Mouse (Mus musculus) cerebellum, adult 2 months (tissue): ENCODE results near the gene Zmym2. TPM values are rescaled to one million over a fixed set of nuclear protein-coding genes. Genes with fewer than 3 reads are reported as not detected.

Experiments
- DNase-seq, 2 experiments: peaks; one replicate each; pipeline ENCODE4 v3.0.0; 2021
- H3K27ac ChIP-seq: fragments of 200-500 bp; 2 replicates; pipeline ENCODE4 v1.5.1; 2012; ENCODE audit warnings: low read length, control low read depth, inconsistent platforms; ENCODE audit not compliant: insufficient read depth
- H3K27me3 ChIP-seq: fragments of 200-500 bp; 2 replicates; pipeline ENCODE4 v1.6.1; 2012; ENCODE audit warnings: inconsistent platforms, mild to moderate bottlenecking, low read length, moderate library complexity; ENCODE audit not compliant: control insufficient read depth, insufficient read depth
- H3K4me1 ChIP-seq: fragments of 200-500 bp; 2 replicates; pipeline ENCODE4 v1.6.1; 2011; ENCODE audit warnings: low read length; ENCODE audit not compliant: control insufficient read depth, insufficient read depth
- H3K4me3 ChIP-seq: fragments of 200-500 bp; replicated peaks from 2 replicates; pipeline ENCODE3; 2011; ENCODE audit warnings: mild to moderate bottlenecking, low read depth, low read length, control low read depth; ENCODE audit not compliant: insufficient read depth
- CTCF ChIP-seq: fragments of 200-500 bp; IDR thresholded peaks from 2 replicates; pipeline ENCODE4 v1.5.1; 2011; ENCODE audit warnings: low read depth, mild to moderate bottlenecking, control low read depth, low read length, moderate library complexity, borderline replicate concordance; ENCODE audit not compliant: insufficient read depth
- POLR2A ChIP-seq: fragments of 200-500 bp; IDR thresholded peaks from 2 replicates; pipeline ENCODE4 v1.6.1; 2011; ENCODE audit warnings: low read length, control low read depth, borderline replicate concordance; ENCODE audit not compliant: insufficient read depth
- WGBS: fragments of 180-500 bp; shearing (Covaris S2); methylation state at CpG from one replicate; pipeline ENCODE4 v1.1.7; 2018; 5-methylcytosine and 5-hydroxymethylcytosine counted together
- polyA plus RNA-seq: library from polyadenylated mRNA; depleted of rRNA; stranded (reverse); fragments of >200 nt; gene quantifications from 2 replicates; pipeline ENCODE4 v1.2.3, GENCODE M21; 2012

The Zmym2 gene
- polyA plus RNA-seq, 1 experiment = 44.3 TPM

DNA sequence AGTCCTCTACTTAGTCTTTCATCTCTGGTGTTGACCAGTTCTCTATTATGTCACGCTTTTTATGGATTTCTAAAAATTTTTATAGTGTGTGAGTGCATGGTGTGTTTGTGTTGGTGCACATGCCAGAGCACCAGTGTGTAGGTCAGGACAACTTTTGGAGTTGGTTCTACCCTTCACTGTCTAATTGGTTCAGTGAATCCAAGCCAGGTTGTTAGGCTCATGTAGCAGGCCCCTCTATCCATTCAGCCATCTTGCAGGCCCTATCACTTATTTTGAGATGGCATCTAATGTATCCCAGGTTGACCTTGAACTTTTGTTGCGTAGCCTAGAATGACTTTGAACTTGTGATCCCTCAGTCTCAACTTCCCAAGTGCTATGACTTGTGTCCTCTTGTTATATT is 2.0 kb downstream of the Zmym2 start:
- Histone ChIP-seq H3K27me3 (no peaks in the 10 kb centered on the region), H3K27ac (no peak overlapping the region), H3K4me3 (no peak overlapping the region), H3K4me1 (no peaks in the 10 kb centered on the region; the same call in 1 of the 2 replicates)
- 76% methylated on average over 2 of the region's 2 CpGs for WGBS
- DNase-seq = no peak
- TF ChIP-seq POLR2A = no peak

DNA sequence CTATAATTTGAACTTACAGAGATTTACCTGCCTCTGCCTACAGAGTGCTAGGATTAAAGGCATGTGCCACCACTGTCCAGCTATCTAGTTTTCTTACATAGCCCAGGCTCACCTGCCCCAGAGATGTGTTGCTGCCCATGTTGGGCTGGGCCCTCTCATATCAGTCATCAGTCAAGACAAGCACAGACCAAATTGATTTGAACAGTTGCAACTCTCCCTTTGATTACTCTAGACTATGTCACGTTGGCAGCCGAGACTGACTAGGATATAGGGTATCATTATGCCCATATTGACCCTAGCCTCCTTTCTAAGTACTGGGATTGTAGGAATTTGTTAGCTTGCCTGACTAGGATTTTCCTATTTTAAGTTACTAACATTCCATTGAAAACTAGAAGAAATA is 8.0 kb downstream of the Zmym2 start:
- no peak for DNase-seq
- TF ChIP-seq POLR2A (no peak), CTCF (no peak)
- Histone ChIP-seq H3K4me3 (no peak overlapping the region), H3K27me3 (no peaks in the 10 kb centered on the region), H3K27ac (no peak overlapping the region), H3K4me1 (no peaks in the 10 kb centered on the region; the same call in 1 of the 2 replicates)
- 85% methylated on average over 2 of the region's 2 CpGs for WGBS

DNA sequence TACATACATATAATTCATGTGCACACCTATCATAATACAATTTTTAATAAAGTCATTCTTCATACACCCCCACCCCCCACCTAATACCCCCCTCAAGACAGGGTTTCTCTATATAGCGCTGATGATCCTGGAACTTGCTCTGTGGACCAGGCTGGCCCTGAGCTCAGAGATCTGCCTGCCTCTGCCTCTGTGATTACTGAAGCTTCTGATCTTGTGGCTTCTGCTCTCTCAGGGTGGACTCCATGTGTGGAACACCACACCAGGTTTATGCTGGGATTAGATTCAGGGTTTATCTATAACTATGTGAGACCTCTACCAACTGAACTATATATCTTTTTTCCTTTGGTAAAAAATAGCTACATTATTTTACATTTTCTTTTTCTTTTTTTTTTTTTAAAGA is 10.1 kb downstream of the Zmym2 start:
- H3K27me3 ChIP-seq = no peaks in the 10 kb centered on the region
- H3K4me3 ChIP-seq = no peak overlapping the region
- 100% methylated on average over 1 of the region's 1 CpGs for WGBS
- no peak for DNase-seq
- no peak for TF ChIP-seq CTCF
- no peak for TF ChIP-seq POLR2A
- no peak overlapping the region for H3K27ac ChIP-seq
- H3K4me1 ChIP-seq = no peaks in the 10 kb centered on the region

DNA sequence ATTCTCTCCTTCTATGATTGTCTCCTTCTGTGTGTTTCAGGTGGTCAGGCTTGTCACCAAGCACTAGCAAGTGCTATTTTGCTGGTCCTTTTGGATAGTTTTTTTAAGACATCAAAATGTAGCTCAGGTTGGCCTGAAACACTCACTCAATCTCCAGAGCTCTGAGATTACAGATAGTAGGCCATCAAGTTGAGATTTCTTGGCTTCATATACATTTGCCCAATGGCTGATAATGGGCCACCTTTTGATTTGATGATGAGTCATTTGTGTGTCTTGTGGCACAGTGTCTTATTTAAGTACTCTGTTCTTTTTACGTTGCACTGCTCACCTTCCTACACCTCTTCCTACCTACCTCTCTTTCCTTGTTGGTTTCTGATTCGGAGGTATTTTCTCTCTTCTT is 11.0 kb downstream of the Zmym2 start:
- no peak overlapping the region for H3K27ac ChIP-seq
- 89% methylated on average over 2 of the region's 2 CpGs for WGBS
- H3K4me1 ChIP-seq = no peaks in the 10 kb centered on the region
- no peak for TF ChIP-seq CTCF
- no peak for TF ChIP-seq POLR2A
- H3K4me3 ChIP-seq = no peak overlapping the region
- DNase-seq = no peak
- no peaks in the 10 kb centered on the region for H3K27me3 ChIP-seq

DNA sequence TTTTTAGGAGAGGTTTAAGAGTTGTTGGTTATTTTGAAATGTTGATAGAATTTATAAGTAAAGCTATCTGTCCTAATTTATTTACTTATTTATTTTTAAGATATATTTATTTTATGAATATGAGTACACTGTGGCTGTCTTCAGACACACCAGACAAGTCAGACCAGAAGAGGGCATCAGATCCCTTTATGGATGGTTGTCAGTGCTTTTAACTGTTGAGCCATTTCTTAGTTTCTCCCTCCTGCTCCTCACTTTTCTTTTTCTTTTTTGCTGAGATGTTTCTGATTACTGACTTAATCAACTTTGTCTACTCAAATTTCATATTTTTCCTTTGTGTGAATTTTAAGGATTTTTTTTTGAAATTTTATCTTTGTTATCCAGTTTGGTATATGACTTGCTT is 13.2 kb downstream of the Zmym2 start:
- no peak for DNase-seq
- H3K4me1 ChIP-seq = peaks cover 4% of the 10 kb centered on the region; the same call in 1 of the 2 replicates
- no peak overlapping the region for H3K4me3 ChIP-seq
- TF ChIP-seq CTCF (no peak), POLR2A (no peak)
- H3K27me3 ChIP-seq = no peaks in the 10 kb centered on the region
- no peak overlapping the region for H3K27ac ChIP-seq

DNA sequence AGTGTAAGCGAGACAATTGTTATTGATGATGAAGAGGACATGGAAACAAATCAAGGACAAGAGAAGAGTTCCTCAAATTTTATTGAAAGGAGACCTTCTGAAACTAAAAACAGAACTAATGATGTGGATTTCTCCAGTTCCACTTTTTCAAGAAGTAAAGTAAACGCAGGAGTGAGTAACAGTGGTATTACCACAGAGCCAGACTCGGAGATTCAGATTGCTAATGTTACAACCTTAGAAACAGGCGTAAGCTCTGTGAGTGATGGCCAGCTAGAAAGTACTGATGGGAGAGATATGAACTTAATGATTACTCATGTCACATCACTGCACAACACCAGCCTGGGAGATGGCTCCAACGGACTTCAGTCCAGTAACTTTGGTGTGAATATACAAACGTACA is 16.6 kb downstream of the Zmym2 start:
- DNase-seq = no peak
- Histone ChIP-seq H3K27ac (no peak overlapping the region), H3K27me3 (no peaks in the 10 kb centered on the region), H3K4me1 (peaks cover 4% of the 10 kb centered on the region; the same call in 1 of the 2 replicates), H3K4me3 (no peak overlapping the region)
- 85% methylated on average over 6 of the region's 6 CpGs for WGBS
- TF ChIP-seq CTCF (no peak), POLR2A (no peak)

DNA sequence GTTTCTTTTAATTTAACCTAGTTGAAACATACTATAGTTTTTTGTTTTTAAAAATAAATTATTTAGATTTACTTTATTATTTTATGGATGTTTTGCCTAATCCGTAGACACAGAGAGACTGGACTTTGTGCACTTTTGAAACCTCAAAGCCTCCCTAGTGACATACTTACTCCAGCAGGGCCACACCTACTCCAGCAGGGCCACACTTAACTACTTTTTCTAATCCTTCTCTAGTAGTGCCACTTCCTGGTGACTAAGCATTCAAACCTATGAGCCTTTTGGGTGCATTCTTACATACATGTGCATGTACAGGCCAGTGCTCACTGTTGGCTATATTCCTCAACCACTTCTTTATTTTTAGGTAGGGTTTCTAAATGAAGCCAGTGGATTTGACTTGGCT is 19.2 kb downstream of the Zmym2 start:
- Histone ChIP-seq H3K27ac (no peak overlapping the region), H3K27me3 (no peaks in the 10 kb centered on the region), H3K4me1 (peaks cover 6% of the 10 kb centered on the region; the same call in 1 of the 2 replicates), H3K4me3 (no peak overlapping the region)
- WGBS = 87% methylated on average over 1 of the region's 1 CpGs
- TF ChIP-seq POLR2A = no peak
- no peak for TF ChIP-seq CTCF
- no peak for DNase-seq

DNA sequence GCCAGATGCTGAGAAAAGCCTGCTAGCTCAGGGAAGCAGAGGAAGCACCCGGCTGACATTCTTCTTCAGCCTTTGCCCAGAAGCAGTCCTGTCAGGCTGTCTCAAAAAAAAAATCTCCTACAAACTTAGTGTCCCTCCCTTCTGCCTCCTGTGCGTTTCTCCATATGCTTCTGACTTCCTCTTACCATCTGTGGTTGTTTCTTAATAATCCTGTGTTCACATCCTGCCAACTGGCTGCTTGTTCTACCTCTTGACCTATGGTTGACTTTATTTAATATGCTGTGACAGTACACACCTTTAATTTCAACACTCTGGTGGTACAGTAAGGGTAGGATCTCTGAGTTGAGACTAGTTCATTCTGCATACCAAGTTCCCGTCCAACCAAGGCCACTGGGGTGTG is 32.1 kb downstream of the Zmym2 start:
- no peaks in the 10 kb centered on the region for H3K27me3 ChIP-seq
- WGBS = 11% methylated on average over 3 of the region's 3 CpGs
- DNase-seq = peak in 1 of 2 experiments; percentile 49
- H3K4me3 ChIP-seq = no peak overlapping the region
- peaks cover 8% of the 10 kb centered on the region; the same call in 1 of the 2 replicates for H3K4me1 ChIP-seq
- TF ChIP-seq POLR2A (no peak), CTCF (no peak)
- no peak overlapping the region for H3K27ac ChIP-seq
